Mouse (Mus musculus) gastrocnemius, adult 2 months (tissue): ENCODE measurements around the gene Setd1a. TPM values are rescaled to one million over a fixed set of nuclear protein-coding genes. Genes with fewer than 3 reads are reported as not detected.

Experiments used
- DNase-seq: peaks from one replicate; pipeline ENCODE4 v3.0.0; 2022
- H3K27ac ChIP-seq: fragments of 200-600 bp; 2 replicates; pipeline ENCODE4 v1.8.1; 2022; ENCODE audit warnings: mild to moderate bottlenecking
- H3K4me3 ChIP-seq: fragments of 200-600 bp; 2 replicates; pipeline ENCODE4 v1.8.1; 2022; ENCODE audit warnings: mild to moderate bottlenecking, moderate library complexity
- CTCF ChIP-seq: fragments of 200-600 bp; IDR thresholded peaks from 2 replicates; pipeline ENCODE4 v1.8.1; 2022; ENCODE audit warnings: antibody characterized with exemption, mild to moderate bottlenecking, moderate library complexity
- intact Hi-C: fragments of 180-260 bp; cut with DNase I; formaldehyde crosslinking; loops from one replicate; pipeline ENCODE4 v1.15.1; 2025
- total RNA-seq, 2 experiments: library from RNA; stranded (reverse); gene quantifications; 2 replicates each; pipeline ENCODE4 v1.2.3; 2021

Gene Setd1a
- total RNA-seq, 2 experiments from 2014 or later, result 15.3 to 20.8 TPM

DNA sequence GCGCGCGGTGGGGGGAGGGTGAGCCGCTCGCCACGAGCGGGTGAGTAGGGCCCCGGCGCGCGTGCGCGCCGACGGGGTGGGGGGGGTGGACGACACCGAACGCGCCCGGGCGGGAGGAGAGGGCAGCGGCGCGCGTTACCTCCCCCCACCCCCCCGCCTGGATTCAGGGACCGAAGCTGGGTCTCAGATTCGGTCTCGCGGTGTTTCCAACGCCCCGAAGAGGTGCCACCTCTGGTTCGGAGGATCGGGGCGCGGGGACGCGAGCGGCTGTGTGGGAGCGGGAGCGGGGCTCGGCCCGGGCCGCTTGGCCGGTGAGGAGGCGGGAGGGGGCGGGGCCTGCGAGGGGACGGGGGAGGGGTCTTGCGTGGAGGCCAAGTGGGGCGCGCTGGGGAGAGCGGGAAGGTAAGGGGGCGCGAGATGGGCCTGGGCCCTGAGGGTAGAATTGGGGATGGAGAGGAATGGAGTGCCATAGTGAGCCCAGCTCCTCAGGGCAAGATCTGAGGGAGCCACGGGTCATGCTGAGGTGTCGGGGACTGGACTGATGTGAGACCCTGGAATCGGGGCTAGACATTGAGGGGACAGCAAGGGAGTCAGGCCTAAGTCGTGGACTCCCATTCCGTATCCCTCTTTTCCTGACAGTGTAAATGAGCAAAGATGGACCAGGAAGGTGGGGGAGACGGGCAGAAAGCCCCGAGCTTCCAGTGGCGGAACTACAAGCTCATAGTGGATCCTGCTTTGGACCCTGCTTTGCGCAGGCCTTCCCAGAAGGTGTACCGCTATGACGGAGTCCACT lies 1.2 kb downstream of the Setd1a start:
- TF ChIP-seq CTCF, result no peak
- peak; percentile 75 for DNase-seq
- Histone ChIP-seq H3K4me3 (peak overlapping the region; percentile 83), H3K27ac (peak overlapping the region; percentile 100)
- intact Hi-C loops, result loop anchor here (10.0 kb wide), 1 partner anchor 427 kb away; the partner anchor contains the start of gene Cox6a2

DNA sequence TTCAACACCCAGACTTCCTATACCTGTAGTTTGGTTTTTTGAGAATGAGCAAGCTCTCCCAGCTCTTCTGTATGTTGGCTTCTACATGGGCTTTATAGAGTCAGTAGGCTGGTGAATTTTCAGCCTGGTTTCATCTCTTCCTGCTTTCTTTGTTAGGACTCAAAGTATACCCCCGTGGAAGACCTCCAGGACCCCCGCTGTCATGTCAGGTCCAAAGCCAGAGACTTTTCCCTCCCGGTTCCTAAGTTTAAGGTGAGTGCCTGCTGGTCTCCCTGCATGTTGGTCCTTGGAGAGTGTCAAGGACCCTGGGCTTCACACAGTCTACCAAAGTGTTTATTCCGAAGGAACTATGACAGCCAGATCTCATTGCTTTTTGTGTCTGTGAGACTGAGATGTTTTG lies 1.9 kb downstream of the Setd1a start:
- TF ChIP-seq CTCF, result no peak
- intact Hi-C loops, result loop anchor here (10.0 kb wide), 1 partner anchor 426 kb away; the partner anchor contains the start of gene Cox6a2
- DNase-seq, result no peak
- Histone ChIP-seq H3K27ac (no peak overlapping the region; the same call in 1 of the 2 replicates), H3K4me3 (peak overlapping the region; percentile 83)

DNA sequence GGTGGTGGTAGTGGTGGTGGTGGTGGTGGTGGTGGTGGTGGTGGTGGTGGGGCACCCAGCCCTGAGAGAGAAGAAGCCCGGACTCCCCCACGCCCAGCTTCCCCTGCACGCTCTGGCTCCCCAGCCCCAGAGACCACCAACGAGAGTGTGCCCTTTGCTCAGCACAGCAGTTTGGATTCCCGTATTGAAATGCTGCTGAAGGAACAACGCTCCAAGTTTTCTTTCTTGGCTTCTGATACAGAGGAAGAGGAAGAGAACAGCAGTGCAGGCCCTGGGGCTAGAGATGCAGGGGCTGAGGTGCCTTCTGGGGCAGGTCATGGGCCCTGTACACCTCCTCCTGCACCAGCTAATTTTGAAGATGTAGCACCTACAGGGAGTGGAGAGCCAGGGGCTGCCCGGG lies 8.8 kb downstream of the Setd1a start, which contains the start of gene Gm49388:
Gm49388 (plus strand) TSS at position 301 of the 400 bp plus-strand sequence.
- no peak for DNase-seq
- no peak for TF ChIP-seq CTCF
- Histone ChIP-seq H3K27ac (no peak within 1 kb of the TSS), H3K4me3 (no peak within 1 kb of the TSS)
- intact Hi-C loops, result no loop called here

DNA sequence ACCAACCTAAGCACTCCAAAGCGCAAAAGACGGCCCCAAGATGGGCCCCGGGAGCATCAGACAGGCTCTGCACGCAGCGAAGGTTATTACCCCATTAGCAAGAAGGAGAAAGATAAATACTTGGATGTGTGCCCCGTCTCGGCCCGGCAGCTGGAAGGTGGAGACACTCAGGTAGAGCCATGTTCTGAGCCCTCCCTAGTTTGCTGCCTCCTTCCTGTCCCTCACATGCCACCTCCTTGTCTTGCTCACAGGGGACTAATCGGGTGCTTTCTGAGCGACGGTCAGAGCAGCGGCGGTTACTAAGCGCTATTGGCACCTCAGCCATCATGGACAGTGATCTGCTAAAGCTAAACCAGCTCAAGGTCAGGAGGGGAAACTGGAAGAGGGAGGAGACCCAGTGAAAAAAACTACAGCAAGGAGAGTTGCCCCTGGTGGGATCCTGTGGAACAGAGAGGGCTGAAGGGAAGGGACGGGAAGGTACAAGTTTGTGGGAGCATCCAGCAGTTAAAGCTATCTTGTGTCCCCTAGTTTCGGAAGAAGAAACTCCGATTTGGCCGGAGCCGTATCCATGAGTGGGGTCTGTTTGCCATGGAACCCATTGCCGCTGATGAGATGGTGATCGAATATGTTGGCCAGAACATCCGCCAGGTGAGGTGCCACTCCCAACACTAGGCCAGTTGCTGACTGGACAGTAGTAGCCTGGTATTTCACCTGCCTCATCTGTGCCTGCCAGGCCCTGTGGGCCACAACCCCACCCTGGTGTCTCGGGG lies 20.8 kb downstream of the Setd1a start:
- intact Hi-C loops, result no loop called here
- no peak for DNase-seq
- no peak overlapping the region for H3K27ac ChIP-seq
- no peak overlapping the region for H3K4me3 ChIP-seq
- TF ChIP-seq CTCF, result no peak

DNA sequence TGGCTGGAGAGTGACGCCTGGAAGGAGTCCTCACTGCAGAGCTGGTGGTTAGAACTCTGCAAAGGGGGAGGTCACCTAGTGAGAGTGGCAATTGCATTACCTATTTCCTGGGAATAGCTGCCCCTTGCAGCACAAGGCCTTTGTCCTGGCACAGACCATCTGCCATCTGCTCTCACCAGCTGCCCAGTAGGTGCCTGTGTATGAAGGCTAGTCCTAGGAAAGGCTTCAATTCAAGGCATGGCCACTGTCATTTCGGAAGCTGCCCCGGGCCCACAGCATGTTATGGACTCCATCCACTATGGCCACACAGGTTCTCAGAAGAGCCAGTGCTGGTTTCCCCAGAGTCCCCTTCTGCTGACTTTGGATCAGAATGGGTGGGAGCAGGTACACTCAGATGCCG lies 22.1 kb downstream of the Setd1a start:
- TF ChIP-seq CTCF, result no peak
- H3K27ac ChIP-seq, result no peak overlapping the region
- no peak overlapping the region for H3K4me3 ChIP-seq
- intact Hi-C loops, result no loop called here
- no peak for DNase-seq

DNA sequence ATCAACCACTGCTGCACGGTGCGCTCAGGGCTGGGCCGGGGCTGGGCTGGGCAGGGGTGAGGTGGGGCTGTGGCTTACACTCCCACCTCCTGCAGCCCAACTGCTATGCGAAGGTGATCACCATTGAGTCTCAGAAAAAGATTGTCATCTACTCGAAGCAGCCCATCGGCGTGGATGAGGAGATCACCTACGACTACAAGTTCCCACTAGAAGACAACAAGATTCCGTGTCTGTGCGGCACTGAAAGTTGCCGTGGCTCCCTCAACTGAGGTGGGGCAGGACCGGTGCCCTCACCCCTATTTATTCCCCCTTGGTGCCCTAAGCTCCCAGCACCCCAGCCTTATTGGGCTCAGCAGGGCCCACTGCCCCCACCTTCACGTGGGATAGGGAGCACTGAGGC lies 22.7 kb downstream of the Setd1a start:
- intact Hi-C loops, result no loop called here

DNA sequence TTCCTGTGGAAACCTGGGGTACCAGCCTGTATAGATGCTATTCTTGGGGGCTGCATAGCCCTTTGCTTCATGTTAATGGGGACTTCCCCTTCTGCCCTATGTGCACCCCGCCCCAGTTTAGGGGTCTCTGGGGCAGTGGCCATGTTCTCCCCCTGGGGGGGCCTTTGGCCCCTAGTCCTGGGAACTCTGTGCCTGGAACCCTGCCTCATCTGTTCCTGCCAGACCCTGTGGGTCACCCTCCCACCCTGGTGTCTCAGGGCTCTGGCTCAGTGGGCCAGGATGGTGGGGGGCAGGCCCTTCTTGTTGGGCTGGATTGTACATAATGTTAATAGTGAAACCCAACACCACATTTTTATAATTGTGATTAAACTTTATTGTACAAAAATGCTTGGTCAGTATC lies 23.3 kb downstream of the Setd1a start:
- no peak for DNase-seq
- no peak for TF ChIP-seq CTCF
- Histone ChIP-seq H3K4me3 (no peak overlapping the region), H3K27ac (0 out of 2 replicates have a peak overlapping the region, but pooled peaks have one; percentile 88)
- intact Hi-C loops, result loop anchor here (1.0 to 5.0 kb wide), 3 partner anchors 43 to 136 kb away; no protein-coding TSS in a partner anchor

More for the DNA sequence above, 22.7 kb downstream of the Setd1a start:
- Histone ChIP-seq H3K4me3 (no peak overlapping the region), H3K27ac (no peak overlapping the region)
- no peak for TF ChIP-seq CTCF
- DNase-seq, result no peak

DNA sequence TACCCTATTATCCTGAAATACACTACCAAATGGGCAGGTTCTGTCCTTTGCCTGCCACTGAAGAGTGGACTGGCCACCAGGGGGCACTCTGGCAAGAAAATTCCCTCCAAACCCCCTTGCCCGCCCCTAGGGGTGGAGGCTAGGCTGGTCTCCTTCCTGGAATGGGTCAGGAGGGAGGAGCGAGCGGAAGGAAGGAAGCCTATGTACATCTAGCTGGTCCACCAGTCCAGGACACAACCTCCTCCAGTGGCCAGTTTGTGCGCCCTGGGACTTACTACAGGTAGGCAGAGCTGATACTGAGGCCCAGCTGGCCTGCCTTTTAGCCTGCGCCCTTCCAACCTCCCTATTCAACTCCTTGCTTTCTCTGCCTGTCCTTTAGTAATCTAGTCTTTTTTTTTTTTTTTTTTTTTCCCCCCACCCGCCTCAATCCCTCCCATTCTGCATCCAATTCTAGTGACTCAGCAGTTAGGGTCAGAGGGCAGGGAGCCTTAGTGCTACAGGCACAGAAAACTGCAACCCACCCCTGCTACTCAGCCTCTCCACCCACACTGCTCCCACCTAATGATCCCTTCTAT lies 24.1 kb downstream of the Setd1a start, which contains the start of gene Hsd3b7:
Hsd3b7 (plus strand) TSS at position 170 of the 575 bp plus-strand sequence.
- peak within 1 kb of the TSS; percentile 88 for H3K27ac ChIP-seq
- intact Hi-C loops, result loop anchor here (1.0 to 5.0 kb wide), 3 partner anchors 42 to 135 kb away; no protein-coding TSS in a partner anchor
- peak within 1 kb of the TSS; percentile 72 for H3K4me3 ChIP-seq
- peak; percentile 95 for DNase-seq
- peak; percentile 99 for TF ChIP-seq CTCF

DNA sequence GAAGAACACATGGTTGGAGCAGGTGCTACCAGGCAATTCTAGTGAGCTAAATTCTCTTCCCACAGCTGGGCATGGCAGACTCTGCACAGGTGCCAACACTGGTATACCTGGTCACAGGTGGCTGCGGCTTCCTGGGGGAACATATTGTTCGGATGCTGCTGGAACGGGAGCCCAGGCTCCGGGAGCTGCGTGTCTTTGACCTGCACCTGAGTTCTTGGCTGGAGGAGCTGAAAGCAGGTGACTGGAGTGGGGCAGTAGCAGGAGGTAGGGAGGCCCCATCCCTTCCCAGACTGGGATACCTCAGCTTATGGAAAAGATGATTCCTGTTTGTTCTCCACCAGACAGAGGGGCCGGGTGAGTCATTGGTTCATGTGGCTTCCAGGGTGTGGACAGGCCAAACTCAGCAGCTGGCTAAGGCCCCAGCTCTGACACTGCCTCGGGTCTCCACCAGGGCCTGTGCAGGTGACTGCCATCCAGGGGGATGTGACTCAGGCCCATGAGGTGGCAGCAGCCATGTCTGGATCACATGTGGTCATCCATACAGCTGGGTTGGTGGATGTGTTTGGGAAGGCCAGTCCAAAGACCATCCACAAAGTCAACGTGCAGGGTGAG lies 24.6 kb downstream of the Setd1a start:
- peak overlapping the region; percentile 88 for H3K27ac ChIP-seq
- peak overlapping the region; percentile 72 for H3K4me3 ChIP-seq
- intact Hi-C loops, result loop anchor here (5.0 kb wide), 1 partner anchor 41 kb away; no protein-coding TSS in a partner anchor
- DNase-seq, result peak; percentile 66
- no peak for TF ChIP-seq CTCF

DNA sequence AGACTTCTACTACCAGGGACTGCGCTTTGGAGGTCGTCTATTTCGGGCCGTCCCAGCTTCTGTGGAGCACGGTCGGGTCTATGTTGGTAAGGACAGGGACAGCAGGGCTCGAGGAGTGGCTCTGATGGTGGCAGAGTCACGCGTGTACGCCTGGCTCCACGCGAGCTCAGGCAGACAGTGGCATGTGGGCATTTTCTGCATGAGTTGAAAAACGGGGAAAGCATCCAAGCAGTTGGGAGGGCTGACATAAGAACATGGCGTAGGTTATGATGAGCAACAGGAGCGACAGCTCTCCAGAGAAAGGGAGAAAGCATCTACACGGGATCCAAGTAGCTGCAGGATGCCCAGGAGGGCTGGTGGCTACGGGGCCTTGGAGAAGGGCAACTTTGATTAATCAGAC lies 25.8 kb downstream of the Setd1a start:
- Histone ChIP-seq H3K27ac (no peak overlapping the region), H3K4me3 (no peak overlapping the region)
- no peak for DNase-seq
- no peak for TF ChIP-seq CTCF
- intact Hi-C loops, result loop anchor here (5.0 kb wide), 1 partner anchor 40 kb away; no protein-coding TSS in a partner anchor

DNA sequence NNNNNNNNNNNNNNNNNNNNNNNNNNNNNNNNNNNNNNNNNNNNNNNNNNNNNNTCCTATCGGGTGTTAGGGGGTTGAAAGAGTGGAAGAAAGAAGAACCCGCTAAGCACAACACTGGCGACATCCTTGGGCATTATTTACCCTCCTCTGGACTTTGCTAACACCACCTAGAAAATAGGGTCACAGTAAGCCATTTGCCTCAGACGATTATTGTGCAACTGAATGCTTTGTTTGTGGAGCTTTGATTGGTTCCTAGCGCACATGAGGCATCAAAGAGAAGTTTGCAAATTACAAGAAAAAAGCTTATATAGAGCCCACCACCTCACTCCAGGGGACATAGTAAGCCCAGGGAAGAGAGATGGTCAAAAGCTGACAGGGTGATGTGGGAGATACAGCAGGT lies 32.4 kb downstream of the Setd1a start:
- Histone ChIP-seq H3K4me3 (no peak overlapping the region), H3K27ac (no peak overlapping the region)
- TF ChIP-seq CTCF, result no peak
- no peak for DNase-seq
- intact Hi-C loops, result no loop called here

DNA sequence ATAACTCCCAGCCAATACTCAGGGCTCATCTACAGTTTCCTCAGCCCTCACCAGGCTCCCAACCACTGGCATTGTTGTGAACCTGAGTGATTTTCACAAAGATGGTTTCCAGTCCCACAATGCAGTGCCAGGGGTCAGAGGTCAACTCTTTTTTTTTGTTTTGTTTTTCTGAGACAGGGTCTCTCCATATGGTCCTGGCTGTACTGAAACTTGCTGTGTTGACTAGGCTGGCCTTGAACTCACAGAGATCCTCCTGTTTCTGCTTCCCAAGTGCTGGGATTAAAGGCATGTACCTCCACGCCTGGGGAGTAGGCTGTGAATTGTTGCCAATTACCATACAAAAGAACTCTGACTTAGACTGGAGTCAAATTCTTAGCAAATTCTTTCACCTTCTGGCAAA lies 33.4 kb downstream of the Setd1a start:
- no peak for TF ChIP-seq CTCF
- H3K27ac ChIP-seq, result no peak overlapping the region
- intact Hi-C loops, result no loop called here
- H3K4me3 ChIP-seq, result no peak overlapping the region
- DNase-seq, result no peak
